Mouse (Mus musculus): ENCODE results near the gene Fxyd1.

Gene Fxyd1

GRCm38 (mm10) chr7:31052636-31053434, 4.2 kb downstream of the Fxyd1 start:
- peak; percentile 81 to 89 for DNase-seq (ENCODE audit: low spot score in 2 of 2)

GRCm38 (mm10) chr7:31052251-31052635, 4.8 kb downstream of the Fxyd1 start:
- peak in 1 of 2 experiments; percentile 40 for DNase-seq (ENCODE audit: low spot score in 2 of 2)

GRCm38 (mm10) chr7:31051321-31052021, 5.5 kb downstream of the Fxyd1 start, which contains the start of gene Fxyd7:
Gene Fxyd7, minus strand, starts transcription at chr7:31051467.
- DNase-seq (ENCODE audit: low spot score in 2 of 2): peak; percentile 74

- DNase-seq (ENCODE audit: low spot score in 2 of 2): peak; percentile 75 to 86
Measured at GRCm38 (mm10) chr7:31050921-31051320, 6.1 kb downstream of the Fxyd1 start.

GRCm38 (mm10) chr7:31050487-31050886, 6.5 kb downstream of the Fxyd1 start:
- DNase-seq (ENCODE audit: low spot score in 2 of 2): peak; percentile 36 to 49

- DNase-seq (ENCODE audit: low spot score in 2 of 2): peak; percentile 80 to 82
Measured at GRCm38 (mm10) chr7:31049846-31050281, 7.1 kb downstream of the Fxyd1 start.

- peak; percentile 82 to 86 for DNase-seq (ENCODE audit: low spot score in 2 of 2)
Measured at GRCm38 (mm10) chr7:31049135-31049845, 7.7 kb downstream of the Fxyd1 start.

- no peak for DNase-seq (ENCODE audit: low spot score in 2 of 2)
Measured at GRCm38 (mm10) chr7:31042431-31042910, 14.5 kb downstream of the Fxyd1 start, which contains the start of gene Fxyd5. Gene Fxyd5, minus strand, starts transcription at chr7:31042481.

GRCm38 (mm10) chr7:31041662-31042315, 15.2 kb downstream of the Fxyd1 start:
- DNase-seq (ENCODE audit: low spot score in 2 of 2): no peak

- no peak for DNase-seq (ENCODE audit: low spot score in 2 of 2)
Measured at GRCm38 (mm10) chr7:31041023-31041407, 16.0 kb downstream of the Fxyd1 start.

GRCm38 (mm10) chr7:31040281-31041022, 16.5 kb downstream of the Fxyd1 start:
- no peak for DNase-seq (ENCODE audit: low spot score in 2 of 2)

- no peak for DNase-seq (ENCODE audit: low spot score in 2 of 2)
Measured at GRCm38 (mm10) chr7:31039011-31039410, 18.0 kb downstream of the Fxyd1 start.

GRCm38 (mm10) chr7:31037675-31038074, 19.3 kb downstream of the Fxyd1 start:
- no peak for DNase-seq (ENCODE audit: low spot score in 2 of 2)

GRCm38 (mm10) chr7:31036917-31037316, 20.1 kb downstream of the Fxyd1 start:
- DNase-seq (ENCODE audit: low spot score in 2 of 2): no peak

- DNase-seq (ENCODE audit: low spot score in 2 of 2): no peak
Measured at GRCm38 (mm10) chr7:31035291-31035690, 21.7 kb downstream of the Fxyd1 start.

GRCm38 (mm10) chr7:31034789-31035188, 22.2 kb downstream of the Fxyd1 start:
- no peak for DNase-seq (ENCODE audit: low spot score in 2 of 2)

- DNase-seq (ENCODE audit: low spot score in 2 of 2): no peak
Measured at GRCm38 (mm10) chr7:31033409-31034165, 23.4 kb downstream of the Fxyd1 start.

GRCm38 (mm10) chr7:31031731-31032130, 25.3 kb downstream of the Fxyd1 start:
- DNase-seq (ENCODE audit: low spot score in 2 of 2): no peak

- no peak for DNase-seq (ENCODE audit: low spot score in 2 of 2)
Measured at GRCm38 (mm10) chr7:31030717-31031116, 26.3 kb downstream of the Fxyd1 start.

GRCm38 (mm10) chr7:31028609-31029008, 28.4 kb downstream of the Fxyd1 start:
- DNase-seq (ENCODE audit: low spot score in 2 of 2): no peak
